Mouse (Mus musculus): ENCODE results near the gene Med1.

DNA sequence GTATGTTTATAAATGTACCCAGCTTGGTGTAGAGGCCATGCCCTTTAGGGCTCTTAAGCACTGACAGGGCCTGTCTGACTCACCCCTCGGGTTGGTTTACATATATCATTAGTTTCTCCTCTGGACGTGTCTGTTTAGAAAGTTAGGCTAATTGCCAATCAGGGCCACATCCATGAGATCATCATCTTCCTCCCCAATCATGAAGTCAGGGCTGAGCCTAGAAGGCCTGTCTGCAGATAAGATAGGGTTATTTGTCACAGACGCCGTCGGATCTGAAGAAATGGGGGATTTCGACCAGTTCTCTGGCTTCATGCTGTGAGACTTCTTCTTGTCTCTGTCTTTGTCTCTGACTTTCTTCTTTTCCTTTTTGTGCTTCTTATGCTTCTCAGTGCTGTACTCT, 38.0 kb downstream of the Med1 start:
- TF ChIP-seq CTCF (IDR thresholded peaks at IDR 0.05; ENCODE audit: insufficient read depth, low read depth, low read length) = no peak
- TF ChIP-seq POLR2A (IDR thresholded peaks at IDR 0.05; ENCODE audit: insufficient read depth, low read depth, low read length) = no peak
